Mouse (Mus musculus) megakaryocyte, adult 5-6 weeks (primary cell): ENCODE data around the gene Ormdl2. TPM values are rescaled to one million over a fixed set of nuclear protein-coding genes. Genes with fewer than 3 reads are reported as not detected.
A peak's percentile ranks its signal among the peaks of the same experiment; 100 is the strongest.
"Not testable (repeated sequence)": the region's sequence is repeated elsewhere in the genome, so short reads cannot be mapped to it uniquely, and the experiment has no call there.

Experiments
- ATAC-seq: 2 replicates; pipeline ENCODE4 v1.8.0; 2016; ENCODE audit warnings: mild to moderate bottlenecking, inconsistent platforms; ENCODE audit not compliant: poor library complexity, severe bottlenecking
- total RNA-seq, 2 experiments: library from RNA; stranded (forward) in 1 of 2; stranded (reverse) in 1 of 2; fragments of 153-499, 151-499 nt in 1 of 2; fragments of 221-1000, 200-1000 nt in 1 of 2; gene quantifications; 2 replicates each; pipeline versions ENCODE4 v1.2.3 to v1.2.4; 2015 to 2017

Ormdl2 gene
- total RNA-seq (2015) = 49.5 and 65.2 TPM in 2 replicates
- 67.1 and 72.3 TPM in 2 replicates for total RNA-seq (2017)

DNA sequence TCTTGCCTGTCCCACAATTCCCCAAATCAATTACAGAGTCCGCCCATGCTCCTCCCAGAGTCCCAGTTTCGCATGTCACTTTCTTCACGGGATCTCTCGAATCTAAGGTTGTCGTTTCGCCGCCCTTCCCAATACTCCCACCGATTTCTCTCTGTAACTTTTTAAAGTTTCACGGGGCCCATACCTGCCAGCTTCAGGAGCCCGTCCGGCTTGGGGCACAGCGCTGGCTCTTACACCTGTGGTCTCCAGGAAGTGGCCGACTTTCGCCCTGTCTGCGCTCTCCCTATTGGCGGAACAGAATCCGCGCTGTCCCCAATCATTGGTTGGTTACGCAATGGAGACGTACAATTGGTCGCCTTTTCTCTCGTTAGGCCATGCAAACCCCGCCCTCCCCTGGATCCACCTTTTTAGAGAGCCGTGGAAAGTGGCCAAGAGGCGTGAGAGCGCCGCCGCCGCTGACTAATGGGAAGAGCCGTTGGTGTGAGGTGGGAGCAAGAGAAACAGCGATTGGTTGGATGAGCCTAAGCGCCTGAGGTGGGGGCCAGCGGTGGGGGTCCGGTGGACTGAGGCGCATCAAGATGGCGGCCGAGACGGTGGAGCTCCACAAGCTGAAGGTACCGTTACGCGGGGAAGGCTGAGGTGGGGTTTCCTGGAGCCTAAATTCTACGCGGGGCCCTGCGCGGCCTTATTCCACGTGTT lies at the start of gene Ormdl2:
Gene Ormdl2 (minus strand): TSS at position 288 of the 699 bp plus-strand sequence.
- peak; percentile 98 for ATAC-seq

DNA sequence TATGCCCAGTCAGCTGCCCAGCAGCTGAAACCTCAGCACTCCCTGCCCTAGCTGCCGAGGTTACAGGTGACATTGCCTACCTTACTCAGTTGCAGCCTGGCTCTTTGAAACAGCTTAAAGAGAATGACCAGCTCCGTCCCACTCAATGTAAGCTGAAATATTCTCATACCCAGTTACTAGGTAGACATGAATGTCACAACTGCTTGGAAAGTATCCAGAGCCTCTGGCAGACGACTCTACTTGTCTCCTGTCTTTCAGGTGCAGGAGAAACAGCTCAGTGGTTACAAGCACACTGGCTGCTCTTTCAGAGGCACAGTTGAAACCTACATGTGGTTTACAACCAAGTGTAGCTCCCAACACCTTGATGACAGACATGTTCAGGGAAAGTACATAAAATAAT lies 48.9 kb upstream of the Ormdl2 start:
- ATAC-seq = no peak

DNA sequence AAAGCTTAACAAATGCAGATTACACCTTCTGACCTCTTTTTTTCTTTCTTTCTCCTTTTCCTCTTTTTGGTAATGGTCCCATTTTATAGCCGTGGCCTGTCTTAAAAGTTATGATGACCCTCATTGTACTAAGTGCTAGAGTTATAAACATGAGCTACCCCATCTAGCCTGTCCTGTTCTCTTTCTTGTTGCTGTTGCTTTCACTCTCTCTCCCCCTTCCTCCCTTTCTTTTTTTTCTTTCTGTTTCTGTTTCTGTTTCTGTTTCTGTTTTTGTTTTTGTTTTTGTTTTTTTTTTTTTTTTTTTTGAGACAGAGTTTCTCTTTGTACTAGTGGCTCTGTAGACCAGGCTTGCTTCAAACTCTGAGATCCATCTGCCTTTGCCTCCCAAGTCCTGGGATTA lies 45.1 kb upstream of the Ormdl2 start:
- ATAC-seq = no peak

DNA sequence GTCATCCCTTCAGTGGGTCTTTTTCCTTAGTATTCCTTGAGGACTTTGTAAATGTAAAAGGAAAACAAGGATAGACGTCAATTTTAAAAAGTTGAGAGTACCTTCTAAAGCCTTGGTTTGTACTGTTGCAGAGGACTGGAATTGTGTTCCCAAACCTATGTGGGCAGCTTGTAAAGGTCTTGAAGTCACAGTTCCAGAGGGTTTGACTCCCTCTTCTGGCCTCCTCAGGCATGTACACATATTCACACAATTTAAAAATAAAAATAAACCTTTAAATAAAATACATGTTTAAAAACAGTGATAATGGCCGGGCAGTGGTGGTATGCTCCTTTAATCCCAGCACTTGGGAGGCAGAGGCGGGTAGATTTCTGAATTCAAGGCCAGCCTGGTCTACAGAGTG lies 44.6 kb upstream of the Ormdl2 start:
- no peak for ATAC-seq

DNA sequence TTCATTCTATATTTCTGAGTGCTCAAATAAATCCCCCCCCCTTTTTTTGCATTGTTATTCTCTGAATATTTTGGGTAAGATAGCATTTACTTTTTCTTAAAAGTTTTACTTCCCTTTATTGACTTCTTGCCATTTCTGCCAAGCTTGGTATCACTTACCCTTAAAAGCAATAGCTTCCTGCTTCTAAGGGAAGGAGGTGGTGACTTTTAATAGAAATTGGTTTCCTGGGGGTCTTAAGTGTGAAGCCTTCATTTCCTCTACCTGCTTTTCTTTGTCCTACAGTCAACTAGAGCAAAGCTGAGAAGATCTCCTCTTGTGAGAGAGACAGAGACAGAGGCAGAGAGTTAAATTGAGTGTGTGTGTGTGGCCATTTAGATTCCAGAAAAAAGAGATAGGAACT lies 39.7 kb upstream of the Ormdl2 start:
- peak; percentile 47; the same call in 1 of the 2 replicates for ATAC-seq

DNA sequence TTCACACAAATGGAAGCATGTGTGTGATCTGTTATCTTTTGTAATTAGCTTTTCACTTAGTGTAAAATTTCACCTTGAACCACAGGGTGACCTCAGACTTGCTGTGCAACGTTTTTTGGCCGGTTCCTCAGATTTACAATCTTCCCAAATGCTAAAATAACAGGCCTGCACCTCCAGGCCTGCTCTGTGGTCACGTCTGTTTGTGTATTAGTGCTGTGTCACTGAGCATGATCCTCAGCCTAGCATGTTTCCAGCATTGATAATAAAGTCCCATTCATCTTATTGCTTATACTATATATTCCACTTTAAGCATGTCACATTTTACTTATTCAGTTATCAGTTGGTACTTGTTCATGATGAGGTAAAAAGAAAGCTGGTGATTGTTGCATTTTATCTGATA lies 28.9 kb upstream of the Ormdl2 start:
- no peak for ATAC-seq

DNA sequence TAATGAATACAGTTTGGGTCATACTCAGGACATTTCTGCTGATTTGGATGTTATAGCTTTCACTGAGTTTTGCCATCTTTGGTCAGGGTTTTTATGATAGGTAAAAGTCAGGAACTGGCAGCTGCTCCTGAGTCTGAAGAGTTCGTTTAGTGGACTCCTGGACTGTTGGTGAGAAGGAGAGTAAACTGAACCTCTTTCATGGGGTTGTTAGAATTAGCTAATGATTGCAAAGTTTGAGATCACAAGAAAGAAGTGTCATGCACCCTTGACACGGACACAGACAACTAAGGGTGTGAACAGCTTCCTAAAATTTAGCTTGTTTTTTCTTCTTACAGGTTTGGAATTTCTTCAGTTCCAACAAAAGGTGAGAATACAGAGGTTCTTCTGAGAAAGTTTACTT lies 27.0 kb upstream of the Ormdl2 start:
- no peak for ATAC-seq

DNA sequence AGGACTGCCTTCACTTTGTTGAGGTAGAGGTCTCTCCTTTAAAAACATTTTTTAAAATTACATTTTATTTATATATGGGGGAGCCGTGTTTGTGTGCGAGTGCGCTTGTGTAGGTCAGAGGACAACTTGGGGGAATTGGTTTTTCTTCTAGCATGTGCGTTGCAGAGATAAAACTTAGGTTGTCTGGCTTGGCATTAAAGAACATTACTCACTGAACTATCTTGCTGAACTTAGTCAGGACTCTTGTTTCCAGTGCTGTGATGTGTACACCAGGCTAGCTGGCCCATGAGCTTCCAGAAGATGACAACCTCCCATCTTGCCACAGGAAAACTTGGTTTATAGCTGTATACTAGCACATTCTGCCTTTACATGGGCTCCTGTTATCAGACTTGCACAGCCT lies 25.2 kb upstream of the Ormdl2 start:
- no peak for ATAC-seq

DNA sequence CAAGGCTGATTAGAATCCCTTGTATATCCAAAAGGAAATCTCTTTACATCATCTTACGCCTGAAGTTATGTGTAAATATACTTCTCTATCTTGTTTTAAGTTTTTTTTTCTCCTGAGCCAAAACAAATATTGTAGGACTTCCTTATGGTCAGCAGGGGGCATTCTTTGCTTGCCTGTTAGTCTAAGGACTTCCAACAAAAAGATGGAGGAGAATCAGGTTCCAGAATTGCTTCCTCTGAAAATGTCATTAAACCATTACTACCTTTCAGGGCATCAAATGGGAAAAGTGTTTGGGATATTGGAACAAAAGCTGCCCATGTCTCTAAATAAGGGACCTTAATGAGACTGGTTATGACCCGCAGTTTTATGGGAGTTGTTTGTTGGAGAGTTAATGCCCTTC lies 24.1 kb upstream of the Ormdl2 start:
- ATAC-seq = peak; percentile 56

DNA sequence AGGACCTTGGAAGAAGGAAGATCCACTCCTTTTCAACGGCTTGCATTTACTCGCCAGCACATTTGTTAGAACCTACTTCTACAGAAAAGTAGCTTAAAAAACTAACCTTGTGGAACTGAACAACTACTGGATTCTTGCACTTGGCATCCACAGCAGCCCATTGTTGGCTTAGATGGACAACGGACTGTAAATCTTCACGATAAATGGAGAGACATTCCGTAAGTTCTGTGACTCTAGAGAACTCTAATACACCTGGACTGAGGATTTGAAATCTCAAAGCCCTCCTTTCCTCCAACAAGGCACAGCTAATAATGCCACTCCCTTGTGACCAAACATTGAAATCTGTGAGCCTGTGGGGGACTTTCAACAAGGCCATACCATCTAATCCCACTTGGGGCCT lies 21.8 kb upstream of the Ormdl2 start:
- ATAC-seq = no peak

DNA sequence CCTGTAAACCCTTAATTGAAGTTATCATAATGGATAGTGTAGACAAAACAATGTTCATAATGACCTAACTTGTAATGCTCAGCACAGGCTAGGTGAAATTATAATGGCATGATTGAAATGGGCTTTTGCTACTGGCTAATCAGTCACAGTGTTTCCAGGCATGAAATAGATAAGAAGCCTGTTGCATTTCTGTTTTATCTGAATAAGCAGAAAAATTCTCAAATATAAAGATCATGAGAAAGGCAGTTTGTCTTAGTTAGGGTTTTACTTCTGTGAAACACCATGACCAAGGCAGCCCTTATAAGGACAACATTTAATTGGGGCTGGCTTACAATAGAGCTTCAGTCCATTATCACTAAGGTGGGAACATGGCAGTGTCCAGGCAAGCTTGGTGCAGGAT lies 19.2 kb upstream of the Ormdl2 start:
- no peak for ATAC-seq

DNA sequence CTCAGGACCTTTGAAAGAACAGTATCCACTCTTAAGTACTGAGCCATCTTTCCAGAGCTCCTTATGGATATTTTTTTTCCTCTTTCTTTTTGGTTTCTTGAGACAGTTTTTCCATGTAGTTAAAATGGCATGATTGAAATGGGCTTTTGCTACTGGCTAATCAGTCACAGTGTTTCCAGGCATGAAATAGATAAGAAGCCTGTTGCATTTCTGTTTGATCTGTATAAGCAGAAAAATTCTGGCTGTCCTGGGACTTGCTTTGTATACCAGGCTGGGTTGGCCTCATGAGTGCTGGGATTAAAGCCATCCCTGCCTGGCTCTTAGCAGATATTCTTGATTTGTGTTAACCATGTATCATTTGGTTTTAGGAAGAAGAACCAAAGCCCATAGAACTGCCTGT lies 18.0 kb upstream of the Ormdl2 start:
- ATAC-seq = no peak

DNA sequence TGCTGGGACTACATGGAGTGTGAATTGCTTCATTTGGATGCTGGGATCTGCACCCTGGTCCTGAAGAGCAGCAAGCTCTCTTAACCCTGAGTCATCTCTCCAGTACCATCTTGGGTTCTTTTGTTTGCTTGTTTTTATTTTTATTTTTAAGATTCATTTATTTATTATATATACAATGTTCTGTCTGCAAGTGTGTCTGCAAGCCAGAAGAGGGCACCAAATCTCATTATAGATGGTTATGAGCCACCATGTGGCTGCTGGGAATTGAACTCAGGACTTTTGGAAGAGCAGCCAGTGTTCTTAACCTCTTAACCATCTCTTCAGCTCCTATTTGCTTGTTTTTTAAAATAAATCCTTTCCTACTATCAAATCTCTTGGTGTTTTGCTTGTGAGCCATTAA lies 16.0 kb upstream of the Ormdl2 start:
- ATAC-seq = no peak

DNA sequence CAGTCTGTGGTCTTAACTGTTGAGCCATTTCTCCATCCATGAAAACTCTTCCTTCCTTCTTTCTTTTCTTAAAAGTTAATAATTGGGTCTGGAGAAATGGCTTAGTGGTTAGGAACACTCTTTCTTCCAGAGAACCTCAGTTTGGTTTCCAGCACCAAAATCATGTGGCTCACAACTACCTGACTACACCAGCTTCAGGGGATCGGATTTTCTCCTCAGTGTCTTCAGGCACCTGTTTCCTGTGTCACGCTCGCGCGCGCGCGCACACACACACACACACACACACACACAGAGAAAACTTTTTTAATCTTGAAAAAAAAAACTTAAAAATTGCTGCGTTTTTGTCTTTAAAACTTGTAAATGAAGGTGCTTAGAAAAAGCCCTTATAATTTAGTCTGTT lies 2.4 kb upstream of the Ormdl2 start:
- ATAC-seq = no peak

DNA sequence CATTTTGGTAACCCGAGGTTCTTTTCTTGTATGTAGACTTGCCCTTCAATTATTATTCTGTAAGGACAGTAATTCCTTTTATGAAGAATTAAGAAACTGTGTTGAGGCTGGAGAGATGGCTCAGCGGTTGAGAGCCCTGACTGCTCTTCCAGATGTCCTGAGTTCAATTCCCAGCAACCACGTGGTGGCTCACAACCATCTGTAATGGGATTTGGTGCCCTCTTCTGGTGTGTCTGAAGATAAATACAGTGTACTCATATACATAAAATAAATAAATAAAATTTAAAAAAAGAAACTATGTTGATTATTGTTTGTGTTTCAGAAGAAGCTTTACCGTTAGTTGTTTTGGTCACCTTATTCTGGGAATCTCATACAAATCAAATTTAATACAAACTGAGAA lies 1.6 kb upstream of the Ormdl2 start:
- not testable (repeated sequence) for ATAC-seq

DNA sequence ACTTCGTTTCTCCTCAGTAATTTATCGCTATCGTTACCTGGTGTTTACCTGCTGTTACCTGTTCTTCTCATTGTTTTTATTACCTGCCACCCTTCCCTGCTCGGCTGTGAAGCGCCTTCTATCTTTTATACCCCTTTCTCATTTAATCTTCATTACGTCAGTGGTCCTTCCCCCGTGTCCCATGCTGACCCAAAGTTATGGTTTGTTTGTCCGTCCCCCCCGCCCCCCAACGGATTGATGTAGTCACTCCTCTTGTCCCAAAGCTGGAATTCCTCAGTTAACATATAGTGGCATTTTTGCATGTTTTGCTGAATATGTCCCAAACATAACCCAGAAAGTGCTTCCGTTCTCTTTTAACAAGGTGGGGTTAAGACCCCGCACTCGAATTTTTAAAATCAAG lies 690 bp upstream of the Ormdl2 start:
- ATAC-seq = no peak

DNA sequence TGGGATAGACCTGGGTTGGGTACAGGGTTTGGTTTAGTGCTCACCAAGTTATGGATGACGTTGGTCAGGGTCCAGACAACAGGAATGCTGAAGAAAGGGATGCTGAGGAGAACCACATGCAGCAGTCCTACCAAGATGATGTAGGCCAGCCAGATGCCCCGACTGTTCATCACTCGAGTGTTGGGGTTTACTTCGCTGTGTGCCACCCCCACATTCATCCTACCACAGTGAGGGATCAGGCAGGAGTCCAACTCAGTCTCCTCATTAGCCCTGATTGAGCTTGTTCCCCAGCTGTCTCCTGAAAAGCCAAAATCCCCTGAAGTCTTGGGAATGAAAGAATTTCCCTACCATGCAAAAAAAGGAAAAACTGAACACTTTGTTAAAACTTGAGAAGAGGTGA lies 1.2 kb downstream of the Ormdl2 start:
- no peak for ATAC-seq

DNA sequence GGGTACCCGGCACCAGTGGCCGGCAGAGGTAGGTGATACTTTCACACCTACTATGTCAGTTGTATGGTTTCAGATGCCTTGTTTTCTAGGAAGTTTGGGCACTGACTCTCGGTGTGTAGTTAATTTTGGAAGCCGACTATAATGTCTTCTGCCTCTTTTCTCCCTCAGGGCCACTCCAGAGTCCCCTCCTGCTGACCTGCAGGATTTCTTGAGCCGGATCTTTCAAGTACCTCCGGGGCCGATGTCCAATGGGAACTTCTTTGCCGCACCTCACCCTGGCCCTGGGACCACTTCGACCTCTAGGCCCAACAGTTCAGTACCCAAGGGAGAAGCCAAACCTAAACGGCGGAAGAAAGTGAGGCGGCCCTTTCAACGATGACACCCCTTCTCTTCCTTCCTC lies 4.4 kb downstream of the Ormdl2 start, which contains the start of gene Sarnp:
Gene Sarnp (plus strand): TSS at position 301 of the 400 bp plus-strand sequence.
- ATAC-seq = no peak

DNA sequence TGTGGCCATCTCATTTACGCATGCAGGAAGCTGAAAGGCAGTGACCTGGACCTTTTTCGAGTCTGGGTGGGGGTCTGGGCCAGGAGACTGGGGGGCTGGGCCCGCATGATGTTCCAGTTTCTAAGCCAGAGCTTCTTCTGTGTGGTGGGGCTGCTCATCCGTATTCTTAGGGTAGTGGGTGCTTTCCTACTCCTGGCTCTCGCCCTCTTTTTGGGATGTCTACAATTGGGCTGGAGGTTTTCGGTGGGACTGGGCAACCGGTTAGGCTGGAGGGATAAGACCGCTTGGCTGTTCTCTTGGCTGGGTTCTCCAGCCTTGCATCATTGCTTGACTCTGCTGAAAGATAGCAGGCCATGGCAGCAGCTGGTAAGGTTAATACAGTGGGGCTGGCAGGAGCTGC lies 14.4 kb downstream of the Ormdl2 start:
- ATAC-seq = no peak

DNA sequence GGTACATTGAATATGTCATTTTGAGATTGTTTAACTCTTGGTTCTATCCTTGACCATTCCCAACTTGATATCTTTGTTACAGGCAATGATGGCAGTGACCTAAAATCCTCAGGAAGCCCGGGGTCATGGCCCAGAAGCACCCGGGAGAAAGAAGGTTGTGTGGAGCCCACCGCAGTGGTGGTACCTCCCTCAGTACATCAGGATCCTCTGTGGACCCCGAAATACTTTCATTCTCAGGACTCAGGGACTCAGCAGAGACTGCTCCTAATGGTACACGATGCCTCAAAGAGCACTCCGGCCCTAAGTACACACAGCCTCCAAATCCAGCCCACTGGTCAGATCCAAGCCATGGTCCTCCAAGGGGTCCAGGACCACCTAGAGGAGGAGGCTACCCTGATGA lies 15.4 kb downstream of the Ormdl2 start:
- ATAC-seq = no peak

DNA sequence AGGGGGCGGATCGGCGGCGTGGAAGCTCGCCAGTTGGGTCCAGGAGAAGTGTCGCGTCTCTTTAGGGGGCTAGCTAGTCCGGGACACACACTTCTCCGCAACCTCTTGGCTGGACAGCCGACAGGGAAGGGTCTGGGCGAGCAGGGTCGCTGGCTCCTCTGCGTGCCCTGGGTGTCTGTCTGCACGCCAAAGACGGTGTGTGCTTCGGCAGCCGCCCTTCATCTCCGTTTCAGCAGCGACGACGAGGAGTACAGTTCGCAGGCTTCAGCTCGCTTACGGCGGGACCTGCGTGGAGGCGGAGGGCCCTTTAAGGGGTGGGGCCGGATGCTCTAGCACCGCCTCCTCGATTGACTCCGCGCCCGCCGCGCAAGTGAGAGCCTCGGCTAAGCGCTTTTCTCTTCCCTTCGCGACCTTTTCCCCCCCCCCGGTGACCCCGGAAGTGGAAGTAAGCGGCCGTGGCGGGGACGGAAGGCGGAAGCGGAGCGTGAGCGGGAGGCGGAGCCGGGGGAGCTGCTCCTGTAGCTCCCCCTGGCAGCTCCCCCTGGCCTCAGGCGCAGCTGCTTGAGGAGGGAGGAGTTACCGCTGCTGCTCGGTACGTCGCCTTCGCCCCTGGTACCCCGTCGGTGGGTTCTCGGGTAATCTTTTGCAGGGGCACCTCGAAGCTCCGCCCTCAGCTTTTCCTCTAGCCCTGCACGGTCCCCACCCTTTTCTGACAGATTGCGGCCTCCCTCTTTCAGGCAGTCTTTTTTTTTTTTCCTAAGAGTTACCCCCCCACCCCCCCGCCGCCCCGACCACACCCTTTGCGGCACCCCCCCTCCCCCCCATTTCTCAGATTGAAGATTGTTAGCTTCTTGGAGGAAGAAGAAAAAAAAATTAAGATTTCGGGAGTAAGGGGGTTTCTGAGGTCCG lies 16.1 kb downstream of the Ormdl2 start:
- ATAC-seq = peak; percentile 88
